Mouse (Mus musculus): ENCODE data around the gene Cdc16. TPM values are rescaled to one million over a fixed set of nuclear protein-coding genes. Genes with fewer than 3 reads are reported as not detected.

The Cdc16 gene
- polyA plus RNA-seq (2012; rRNA removed) = 163 and 172 TPM in 2 replicates

GRCm38 (mm10) chr8:13756982-13757804 is at the start of gene Cdc16:
Gene Cdc16, plus strand, starts transcription at chr8:13757676.

GRCm38 (mm10) chr8:13785250-13785763 is 27.8 kb downstream of the Cdc16 start, which contains the start of gene Upf3a:
Gene Upf3a, plus strand, starts transcription at chr8:13785615.

Other genes starting within 250 kb of the Cdc16 start
- not detected in 2 replicates for gene 1700029H14Rik, start 195.2 kb upstream of the Cdc16 start, polyA plus RNA-seq (2012; rRNA removed)
- 18.8 and 23.7 TPM in 2 replicates for gene Rasa3, start 80.1 kb upstream of the Cdc16 start, polyA plus RNA-seq (2012; rRNA removed)
- 1.4 and 1.7 TPM in 2 replicates for gene Cfap97d2, start 51.8 kb upstream of the Cdc16 start, polyA plus RNA-seq (2012; rRNA removed)
- 30.9 and 68.3 TPM in 2 replicates for gene Upf3a, start 27.9 kb downstream of the Cdc16 start, polyA plus RNA-seq (2012; rRNA removed)
- gene AF366264, start 80.7 kb downstream of the Cdc16 start, polyA plus RNA-seq (2012; rRNA removed) = not detected in 2 replicates
- gene Champ1, start 112.0 kb downstream of the Cdc16 start, polyA plus RNA-seq (2012; rRNA removed) = 28.4 and 29.7 TPM in 2 replicates
- gene Coprs, start 132.6 kb downstream of the Cdc16 start, polyA plus RNA-seq (2012; rRNA removed) = 47.8 and 59.9 TPM in 2 replicates